Mouse (Mus musculus) limb, embryonic 15.5 days (tissue): Measurements from ENCODE around the gene Slc9a5. TPM values are rescaled to one million over a fixed set of nuclear protein-coding genes. Genes with fewer than 3 reads are reported as not detected.
A peak's percentile ranks its signal among the peaks of the same experiment; 100 is the strongest.

Experiments used
- ATAC-seq: fragments of 200-750 bp; cut with Nextera tagmentation; 2 replicates; pipeline ENCODE4 v1.8.0; 2017; ENCODE audit warnings: low read depth, moderate TSS enrichment; ENCODE audit not compliant: insufficient number of reproducible peaks, low FRiP score, low TSS enrichment
- H3K27ac ChIP-seq: fragments of 300-500 bp; sonication (generic); 2 replicates; pipeline ENCODE4 v1.5.1; 2015; ENCODE audit warnings: moderate library complexity, mild to moderate bottlenecking, inconsistent platforms
- H3K27me3 ChIP-seq: fragments of 300-500 bp; sonication (generic); 2 replicates; pipeline ENCODE4 v1.6.1; 2015; ENCODE audit warnings: inconsistent platforms
- H3K36me3 ChIP-seq: fragments of 300-500 bp; sonication (generic); 2 replicates; pipeline ENCODE4 v1.6.1; 2015; ENCODE audit warnings: inconsistent platforms
- H3K4me1 ChIP-seq: fragments of 300-500 bp; sonication (generic); 2 replicates; pipeline ENCODE4 v1.6.1; 2015; ENCODE audit warnings: inconsistent platforms
- H3K4me2 ChIP-seq: fragments of 300-500 bp; sonication (generic); 2 replicates; pipeline ENCODE4 v1.6.1; 2015; ENCODE audit warnings: mild to moderate bottlenecking, inconsistent platforms
- H3K4me3 ChIP-seq: fragments of 300-500 bp; sonication (generic); 2 replicates; pipeline ENCODE4 v1.5.1; 2015; ENCODE audit warnings: mild to moderate bottlenecking, inconsistent platforms
- H3K9ac ChIP-seq: fragments of 300-500 bp; sonication (generic); 2 replicates; pipeline ENCODE4 v1.6.1; 2015; ENCODE audit warnings: inconsistent platforms
- H3K9me3 ChIP-seq: fragments of 300-500 bp; sonication (generic); 2 replicates; pipeline ENCODE4 v1.6.1; 2016; ENCODE audit warnings: inconsistent platforms
- WGBS: fragments of 180-500 bp; shearing (Covaris S2); methylation state at CpG from one replicate; pipeline ENCODE4 v1.1.7; 2015; 5-methylcytosine and 5-hydroxymethylcytosine counted together
- polyA plus RNA-seq: library from polyadenylated mRNA; unstranded; fragments of >200 nt; fragmentation: Nextera tagmentation; extraction: Ambion mirVana; gene quantifications from 2 replicates; pipeline ENCODE4 v1.2.1, GENCODE M21; 2015

Gene Slc9a5
- polyA plus RNA-seq, 1 experiment from 2014 or later: 2.9 TPM

DNA sequence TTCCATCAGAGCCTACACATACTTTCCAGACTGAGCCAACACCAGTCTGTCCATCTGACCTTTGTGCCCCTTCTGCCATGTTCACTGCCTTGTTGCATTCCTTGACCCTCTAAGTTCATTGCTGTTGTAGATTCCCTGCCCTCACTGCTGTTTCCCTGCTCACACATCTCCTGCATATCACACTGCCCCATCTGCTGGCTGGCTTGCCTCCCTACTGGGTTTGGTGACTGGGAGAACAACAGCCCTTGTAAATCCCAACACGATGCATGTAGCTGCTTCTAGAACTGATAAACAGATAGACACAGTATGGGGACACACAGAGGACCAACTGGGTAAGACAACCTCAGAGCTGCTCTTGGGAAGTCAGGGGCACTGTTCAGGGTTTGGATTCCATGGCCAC is 36.9 kb upstream of the Slc9a5 start:
- 88% methylated on average over 1 of the region's 1 CpGs for WGBS
- H3K36me3 ChIP-seq: peaks cover 89% of the 10 kb centered on the region
- ATAC-seq: no peak
- H3K9me3 ChIP-seq: no peaks in the 10 kb centered on the region
- no peak overlapping the region for H3K9ac ChIP-seq
- no peak overlapping the region for H3K27ac ChIP-seq
- no peaks in the 10 kb centered on the region for H3K4me1 ChIP-seq
- no peak overlapping the region for H3K4me3 ChIP-seq
- H3K4me2 ChIP-seq: no peak overlapping the region
- no peaks in the 10 kb centered on the region for H3K27me3 ChIP-seq

DNA sequence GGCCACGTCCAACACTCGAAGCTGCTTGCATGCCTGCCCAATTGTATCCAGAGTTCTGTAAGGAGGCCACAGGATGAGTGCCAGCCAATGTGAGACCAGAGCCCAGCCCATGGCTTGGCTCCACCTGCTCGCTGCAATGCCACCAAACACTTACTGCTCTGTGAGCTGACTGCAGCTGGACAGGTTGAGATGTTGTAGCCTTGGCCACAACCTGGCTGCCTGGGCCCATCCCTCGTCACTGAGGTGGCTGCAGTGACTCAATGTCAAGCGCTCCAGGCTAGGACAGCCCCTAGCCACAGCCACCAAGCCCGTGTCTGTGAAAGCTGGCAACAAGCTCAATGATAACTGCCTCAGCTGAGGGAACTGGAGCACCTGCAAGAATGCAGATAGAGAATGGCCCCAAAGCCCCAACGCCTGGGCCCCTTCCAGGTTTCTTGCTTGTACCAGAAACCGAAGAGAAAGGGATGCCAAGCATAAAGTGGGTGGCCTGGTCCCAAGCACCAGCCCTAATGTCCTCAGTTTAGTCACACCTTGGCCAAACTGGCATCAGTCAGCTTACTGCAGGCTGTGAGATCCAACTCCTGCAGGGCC is 35.7 kb upstream of the Slc9a5 start:
- 89% methylated on average over 8 of the region's 8 CpGs for WGBS
- ATAC-seq: no peak
- Histone ChIP-seq H3K4me1 (no peaks in the 10 kb centered on the region), H3K27ac (no peak overlapping the region), H3K9ac (no peak overlapping the region), H3K9me3 (no peaks in the 10 kb centered on the region), H3K4me3 (no peak overlapping the region), H3K27me3 (no peaks in the 10 kb centered on the region), H3K36me3 (peaks cover 92% of the 10 kb centered on the region), H3K4me2 (no peak overlapping the region)

DNA sequence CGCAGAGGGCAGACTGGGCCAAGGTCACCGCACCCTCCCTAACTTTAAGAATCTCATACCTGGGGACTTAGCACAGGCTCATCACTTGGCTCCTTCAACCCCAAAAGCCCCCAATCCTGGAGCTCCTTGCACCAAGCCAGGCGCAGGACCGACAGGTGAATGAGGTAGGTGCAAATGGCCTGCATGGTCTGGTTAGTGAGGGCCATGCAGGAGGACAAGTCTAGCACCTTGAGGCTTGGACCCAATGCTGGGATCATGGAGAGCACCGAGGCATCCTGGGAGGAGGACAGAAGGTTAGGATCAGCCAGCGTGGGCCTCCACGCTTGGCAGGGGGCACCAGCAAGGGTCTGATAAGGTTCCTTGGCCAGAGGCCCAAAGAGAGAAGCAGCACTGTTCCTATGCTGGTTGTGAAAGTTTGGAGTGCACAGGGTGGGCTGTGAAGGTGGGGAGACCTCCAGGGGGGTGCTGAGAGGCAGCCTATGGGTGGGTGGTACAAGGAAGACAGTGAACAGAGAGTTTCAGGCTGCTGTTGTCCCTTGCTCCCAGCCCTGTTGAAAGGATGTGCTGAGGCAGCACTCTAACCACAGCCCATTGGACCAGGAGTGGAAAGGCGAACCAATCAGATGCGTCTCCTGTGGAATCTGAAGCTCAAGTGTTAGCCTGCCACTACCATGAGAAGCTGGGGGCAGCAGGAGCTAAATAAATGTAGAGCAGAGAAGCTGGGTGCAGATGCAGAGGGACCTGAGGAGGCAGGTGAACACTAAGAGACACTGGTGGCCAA is 34.8 kb upstream of the Slc9a5 start:
- no peaks in the 10 kb centered on the region for H3K27me3 ChIP-seq
- no peak overlapping the region for H3K4me2 ChIP-seq
- H3K9me3 ChIP-seq: no peaks in the 10 kb centered on the region
- no peaks in the 10 kb centered on the region for H3K4me1 ChIP-seq
- 85% methylated on average over 9 of the region's 9 CpGs for WGBS
- H3K27ac ChIP-seq: no peak overlapping the region
- no peak overlapping the region for H3K9ac ChIP-seq
- no peak for ATAC-seq
- peaks cover 91% of the 10 kb centered on the region for H3K36me3 ChIP-seq
- no peak overlapping the region for H3K4me3 ChIP-seq

DNA sequence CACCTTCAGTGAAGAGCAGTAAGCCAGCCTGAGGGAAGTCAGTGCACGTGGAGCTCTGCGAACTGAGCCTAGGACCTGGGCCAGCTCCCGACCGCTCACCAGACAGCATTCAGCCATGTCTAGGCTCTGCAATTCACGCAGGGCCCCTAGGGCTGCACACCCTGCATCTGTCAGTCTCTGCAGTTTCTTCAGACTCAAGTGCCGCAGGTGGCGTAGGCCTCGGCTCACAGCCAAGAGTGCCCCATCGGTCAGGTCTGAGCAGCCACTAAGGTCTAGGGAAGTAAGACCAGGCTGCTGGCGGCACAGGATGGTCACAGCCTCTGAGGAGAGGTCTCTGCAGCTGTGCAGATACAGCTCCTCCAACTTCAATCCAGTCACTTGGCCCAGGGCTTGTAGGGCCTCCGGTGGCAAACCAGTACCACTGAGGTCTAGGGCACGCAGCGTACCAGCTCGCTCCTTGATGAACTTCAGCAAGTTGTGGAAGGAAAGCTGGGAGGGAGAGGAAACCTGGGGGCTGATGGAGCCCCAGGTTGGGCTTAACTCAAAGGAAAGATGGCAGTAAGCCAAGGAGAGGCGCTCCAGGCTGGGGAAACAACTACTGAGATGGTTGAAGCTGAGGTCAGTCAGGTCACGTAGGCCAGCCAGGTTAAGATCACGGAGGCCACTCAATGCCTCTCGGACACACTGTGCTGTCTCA is 33.4 kb upstream of the Slc9a5 start:
- Histone ChIP-seq H3K9ac (no peak overlapping the region), H3K4me3 (no peak overlapping the region), H3K4me2 (no peak overlapping the region), H3K4me1 (no peaks in the 10 kb centered on the region), H3K9me3 (no peaks in the 10 kb centered on the region), H3K27me3 (no peaks in the 10 kb centered on the region), H3K27ac (no peak overlapping the region), H3K36me3 (peaks cover 92% of the 10 kb centered on the region)
- whole genome bisulfite sequencing: 84% methylated on average over 18 of the region's 18 CpGs
- ATAC-seq: no peak

DNA sequence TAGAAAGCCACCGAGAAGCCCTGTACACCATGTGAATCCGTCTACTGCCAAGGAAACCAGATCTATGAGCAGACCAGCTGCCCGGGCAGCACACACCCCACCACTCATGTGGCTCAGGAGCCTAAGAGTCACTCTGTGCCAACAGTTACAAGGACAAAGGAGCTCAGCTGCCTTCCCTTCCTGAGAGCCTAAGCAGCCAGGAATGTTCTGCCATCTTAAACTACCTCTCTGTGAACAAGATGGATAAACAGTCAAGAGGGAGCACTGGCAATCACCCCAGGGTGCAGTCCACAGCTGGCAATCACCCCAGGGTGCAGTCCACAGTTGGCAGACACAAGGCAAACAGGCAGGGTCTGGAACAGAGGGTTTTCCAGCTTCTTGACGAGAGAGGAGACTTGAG is 30.7 kb upstream of the Slc9a5 start:
- H3K4me1 ChIP-seq: no peaks in the 10 kb centered on the region
- no peaks in the 10 kb centered on the region for H3K9me3 ChIP-seq
- no peak overlapping the region for H3K4me3 ChIP-seq
- no peak overlapping the region for H3K27ac ChIP-seq
- WGBS: 91% methylated on average over 4 of the region's 4 CpGs
- no peak overlapping the region for H3K4me2 ChIP-seq
- H3K9ac ChIP-seq: no peak overlapping the region
- H3K36me3 ChIP-seq: peaks cover 75% of the 10 kb centered on the region
- ATAC-seq: no peak
- H3K27me3 ChIP-seq: no peaks in the 10 kb centered on the region

DNA sequence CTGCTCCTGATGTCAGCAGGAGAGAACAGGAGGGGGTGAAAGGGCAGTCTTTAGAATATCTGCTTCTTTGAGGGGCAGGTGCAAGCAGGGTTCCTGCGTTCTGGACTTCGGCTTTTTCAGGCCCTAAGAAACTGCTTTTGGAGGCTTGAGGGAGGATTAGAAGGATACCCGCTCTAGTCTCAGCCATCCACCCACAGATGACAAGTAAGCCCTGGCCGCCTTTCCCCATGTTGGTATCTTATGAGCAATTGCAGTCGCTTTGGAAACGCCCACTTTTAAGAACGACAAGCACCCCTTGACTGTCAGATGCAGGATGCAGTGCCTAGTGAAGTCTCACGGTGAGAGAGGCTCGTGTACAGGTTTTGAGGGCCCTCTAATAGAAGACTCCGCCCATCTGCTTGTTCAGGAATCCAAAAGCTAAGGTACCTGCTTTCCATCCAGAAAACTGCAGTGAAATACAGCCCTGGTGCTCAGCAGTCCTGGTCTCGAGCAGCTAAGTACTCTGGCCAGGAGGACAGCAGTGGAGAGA is 29.9 kb upstream of the Slc9a5 start:
- Histone ChIP-seq H3K9ac (no peak overlapping the region), H3K27ac (no peak overlapping the region), H3K27me3 (no peaks in the 10 kb centered on the region), H3K4me2 (no peak overlapping the region), H3K9me3 (no peaks in the 10 kb centered on the region), H3K4me3 (no peak overlapping the region), H3K36me3 (peaks cover 69% of the 10 kb centered on the region), H3K4me1 (no peaks in the 10 kb centered on the region)
- 77% methylated on average over 11 of the region's 11 CpGs for WGBS
- ATAC-seq: no peak

DNA sequence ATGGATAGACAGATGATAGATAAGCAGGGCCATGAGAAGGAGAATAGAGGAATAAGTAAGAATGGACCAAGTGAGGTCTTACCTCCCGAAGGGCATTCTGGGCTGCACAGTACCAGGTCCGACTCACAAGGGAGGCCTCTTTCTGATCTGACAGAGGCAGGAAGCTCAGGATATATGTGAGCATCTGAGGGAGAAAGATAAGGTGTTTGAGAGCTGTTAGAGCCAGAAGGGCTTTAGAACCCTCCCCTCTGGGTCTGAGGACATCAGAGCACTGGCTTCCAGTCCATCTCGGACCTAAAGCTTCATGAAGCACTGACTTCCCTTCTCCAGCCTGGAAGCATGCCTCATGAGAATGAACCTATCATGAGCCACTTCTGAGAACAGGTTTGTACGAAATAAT is 25.5 kb upstream of the Slc9a5 start:
- Histone ChIP-seq H3K27ac (no peak overlapping the region), H3K4me3 (no peak overlapping the region), H3K9me3 (no peaks in the 10 kb centered on the region), H3K9ac (no peak overlapping the region), H3K27me3 (no peaks in the 10 kb centered on the region), H3K4me2 (no peak overlapping the region), H3K4me1 (peaks cover 21% of the 10 kb centered on the region), H3K36me3 (peaks cover 33% of the 10 kb centered on the region)
- 87% methylated on average over 4 of the region's 4 CpGs for WGBS
- ATAC-seq: no peak

DNA sequence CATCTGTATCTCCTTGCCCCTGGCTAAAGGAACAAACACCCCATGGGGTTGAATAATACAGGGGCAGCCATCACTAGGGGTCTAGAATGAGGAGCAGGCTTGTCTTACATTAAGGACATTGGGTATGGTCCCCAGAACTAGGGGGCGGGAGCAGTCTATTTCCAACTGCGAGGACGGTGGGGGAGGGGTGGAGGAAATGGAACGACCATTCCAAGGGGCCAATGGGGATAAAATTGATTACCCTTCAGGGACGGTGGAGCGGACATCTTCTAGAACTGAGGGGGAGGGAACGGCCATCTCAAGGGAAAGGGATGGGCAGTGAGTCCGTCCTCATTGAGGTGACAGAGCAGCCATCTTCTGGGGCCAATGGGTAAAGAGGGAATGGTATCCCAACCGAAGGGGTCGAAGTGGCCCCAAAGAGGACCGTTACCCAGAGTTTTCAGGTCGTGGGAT is 23.0 kb upstream of the Slc9a5 start:
- WGBS: 0% methylated on average over 12 of the region's 12 CpGs
- Histone ChIP-seq H3K9me3 (no peaks in the 10 kb centered on the region), H3K4me1 (peaks cover 24% of the 10 kb centered on the region), H3K36me3 (peaks cover 37% of the 10 kb centered on the region), H3K27ac (peak overlapping the region; percentile 84), H3K4me2 (peak overlapping the region; percentile 79), H3K4me3 (peak overlapping the region; percentile 73), H3K9ac (peak overlapping the region; percentile 87), H3K27me3 (no peaks in the 10 kb centered on the region)
- no peak; the same call in 1 of the 2 replicates for ATAC-seq

DNA sequence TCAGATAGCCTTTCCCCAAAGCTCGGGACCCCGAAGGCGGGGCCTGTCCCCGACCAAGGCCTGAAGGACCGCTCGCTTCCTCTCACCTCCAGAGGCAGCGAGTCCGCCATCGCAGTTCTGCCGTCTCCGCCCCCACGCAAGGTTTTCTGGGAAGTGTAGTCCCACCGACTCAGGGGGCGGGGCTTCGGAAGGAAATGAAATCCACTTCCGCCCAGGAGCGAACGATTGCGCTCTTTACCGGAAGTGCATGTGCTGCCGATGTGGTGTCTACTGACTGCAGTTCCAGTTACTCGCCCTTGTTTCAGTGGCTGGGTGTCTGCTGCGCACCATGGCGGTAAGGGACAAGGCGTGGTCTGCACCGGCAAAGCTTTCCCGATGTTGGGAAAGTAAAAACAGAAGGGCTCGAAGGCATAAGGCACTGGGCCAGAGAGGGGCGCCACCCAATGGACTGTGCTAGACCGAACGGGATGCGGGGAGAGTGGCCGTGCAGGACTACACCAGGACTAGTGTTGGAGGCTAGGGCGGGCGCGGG is 22.4 kb upstream of the Slc9a5 start, which contains the start of the genes Lrrc29 and Tmem208:
Gene Lrrc29 (minus strand): TSS at position 138 of the 532 bp plus-strand sequence.
Gene Tmem208 (plus strand): TSS at position 214 of the 532 bp plus-strand sequence.
- H3K36me3 ChIP-seq: peaks cover 42% of the 10 kb centered on the region
- H3K4me2 ChIP-seq: peak within 1 kb of the TSS; percentile 79
- no peaks in the 10 kb centered on the region for H3K27me3 ChIP-seq
- H3K27ac ChIP-seq: peak within 1 kb of the TSS; percentile 84
- peaks cover 24% of the 10 kb centered on the region for H3K4me1 ChIP-seq
- under 1% methylated on average over 36 of the region's 36 CpGs for WGBS
- ATAC-seq: peak; percentile 91
- no peaks in the 10 kb centered on the region for H3K9me3 ChIP-seq
- H3K4me3 ChIP-seq: peak within 1 kb of the TSS; percentile 73
- peak within 1 kb of the TSS; percentile 87 for H3K9ac ChIP-seq

DNA sequence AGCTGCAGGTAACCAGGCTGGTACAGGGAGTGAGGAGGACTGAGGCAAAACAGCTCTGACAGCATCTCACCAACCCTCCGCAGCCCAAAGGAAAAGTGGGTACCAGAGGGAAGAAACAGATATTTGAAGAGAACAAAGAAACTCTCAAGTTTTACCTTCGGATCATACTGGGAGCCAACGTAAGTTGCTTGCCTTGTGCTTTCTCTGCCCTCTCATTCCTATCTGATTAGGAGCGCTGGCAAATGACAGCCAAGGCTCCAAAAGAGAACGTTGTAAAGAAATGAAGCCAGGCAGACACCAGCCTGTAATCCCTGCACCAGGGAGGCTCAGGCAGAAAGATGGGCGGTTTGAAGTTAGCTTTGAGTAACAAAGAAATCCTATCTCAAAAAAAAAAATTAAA is 21.7 kb upstream of the Slc9a5 start:
- H3K4me1 ChIP-seq: peaks cover 24% of the 10 kb centered on the region
- WGBS: 35% methylated on average over 6 of the region's 6 CpGs
- H3K9me3 ChIP-seq: no peaks in the 10 kb centered on the region
- H3K36me3 ChIP-seq: peaks cover 50% of the 10 kb centered on the region
- peak overlapping the region; percentile 75 for H3K4me2 ChIP-seq
- H3K27ac ChIP-seq: peak overlapping the region; percentile 84; the same call in 1 of the 2 replicates
- H3K4me3 ChIP-seq: peak overlapping the region; percentile 73
- H3K27me3 ChIP-seq: no peaks in the 10 kb centered on the region
- no peak for ATAC-seq
- peak overlapping the region; percentile 50 for H3K9ac ChIP-seq

DNA sequence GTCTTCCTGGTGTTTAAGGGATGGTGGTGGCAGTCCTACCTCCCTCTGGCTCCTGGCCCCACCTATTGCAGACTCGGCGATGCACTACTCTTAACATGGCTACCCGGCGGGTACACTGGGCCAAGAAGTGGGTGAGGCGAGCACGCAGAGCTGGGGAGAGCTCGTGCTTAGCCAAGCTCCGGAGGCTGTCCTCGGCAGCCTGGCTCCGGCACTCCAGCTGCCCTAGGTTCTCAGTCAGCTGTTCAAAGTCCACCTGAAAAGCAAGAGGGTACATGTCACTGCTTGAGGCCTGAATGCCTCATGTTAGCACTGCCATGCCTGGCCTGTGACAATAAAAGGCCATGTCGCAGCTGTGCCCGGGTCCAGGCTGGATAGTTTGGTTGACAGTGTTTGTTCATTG is 18.3 kb upstream of the Slc9a5 start:
- Histone ChIP-seq H3K36me3 (peaks cover 73% of the 10 kb centered on the region), H3K4me3 (no peak overlapping the region), H3K9ac (no peak overlapping the region), H3K4me2 (no peak overlapping the region), H3K27me3 (no peaks in the 10 kb centered on the region), H3K9me3 (no peaks in the 10 kb centered on the region), H3K4me1 (peaks cover 17% of the 10 kb centered on the region), H3K27ac (no peak overlapping the region)
- 96% methylated on average over 12 of the region's 12 CpGs for WGBS
- no peak for ATAC-seq
